Mouse (Mus musculus) hindbrain, embryonic 12.5 days (tissue): ENCODE measurements around the gene Cox7a1. TPM values are rescaled to one million over a fixed set of nuclear protein-coding genes. Genes with fewer than 3 reads are reported as not detected.
"Not testable (repeated sequence)": the region's sequence is repeated elsewhere in the genome, so short reads cannot be mapped to it uniquely, and the experiment has no call there.

Source experiments
- ATAC-seq: fragments of 200-750 bp; cut with Nextera tagmentation; 2 replicates; pipeline ENCODE4 v1.8.0; 2017; ENCODE audit warnings: moderate TSS enrichment; ENCODE audit not compliant: low FRiP score
- H3K27ac ChIP-seq: fragments of 300-500 bp; sonication (generic); 2 replicates; pipeline ENCODE4 v1.5.1; 2016; ENCODE audit warnings: mild to moderate bottlenecking
- H3K27me3 ChIP-seq: fragments of 300-500 bp; sonication (generic); 2 replicates; pipeline ENCODE4 v1.6.1; 2016; ENCODE audit warnings: mild to moderate bottlenecking
- H3K36me3 ChIP-seq: fragments of 300-500 bp; sonication (generic); 2 replicates; pipeline ENCODE4 v1.6.1; 2016; ENCODE audit warnings: mild to moderate bottlenecking
- H3K4me1 ChIP-seq: fragments of 300-500 bp; sonication (generic); 2 replicates; pipeline ENCODE4 v1.6.1; 2016
- H3K4me2 ChIP-seq: fragments of 300-500 bp; sonication (generic); replicated peaks from 2 replicates; pipeline ENCODE4 v1.6.1; 2016; ENCODE audit warnings: mild to moderate bottlenecking
- H3K4me3 ChIP-seq: fragments of 300-500 bp; sonication (generic); 2 replicates; pipeline ENCODE4 v1.5.1; 2016; ENCODE audit warnings: mild to moderate bottlenecking
- H3K9ac ChIP-seq: fragments of 300-500 bp; sonication (generic); 2 replicates; pipeline ENCODE4 v1.6.1; 2016; ENCODE audit warnings: mild to moderate bottlenecking, moderate library complexity
- H3K9me3 ChIP-seq: fragments of 300-500 bp; sonication (generic); replicated peaks from 2 replicates; pipeline ENCODE4 v1.6.1; 2016; ENCODE audit warnings: mild to moderate bottlenecking
- WGBS: fragments of 180-500 bp; shearing (Covaris S2); methylation state at CpG from one replicate; pipeline ENCODE4 v1.1.7; 2016; 5-methylcytosine and 5-hydroxymethylcytosine counted together
- polyA plus RNA-seq: library from polyadenylated mRNA; unstranded; fragments of >200 nt; fragmentation: Nextera tagmentation; extraction: Ambion mirVana; gene quantifications from 2 replicates; pipeline ENCODE4 v1.2.1, GENCODE M21; 2016

Cox7a1 gene
- polyA plus RNA-seq, 1 experiment from 2014 or later = 3.5 TPM

DNA sequence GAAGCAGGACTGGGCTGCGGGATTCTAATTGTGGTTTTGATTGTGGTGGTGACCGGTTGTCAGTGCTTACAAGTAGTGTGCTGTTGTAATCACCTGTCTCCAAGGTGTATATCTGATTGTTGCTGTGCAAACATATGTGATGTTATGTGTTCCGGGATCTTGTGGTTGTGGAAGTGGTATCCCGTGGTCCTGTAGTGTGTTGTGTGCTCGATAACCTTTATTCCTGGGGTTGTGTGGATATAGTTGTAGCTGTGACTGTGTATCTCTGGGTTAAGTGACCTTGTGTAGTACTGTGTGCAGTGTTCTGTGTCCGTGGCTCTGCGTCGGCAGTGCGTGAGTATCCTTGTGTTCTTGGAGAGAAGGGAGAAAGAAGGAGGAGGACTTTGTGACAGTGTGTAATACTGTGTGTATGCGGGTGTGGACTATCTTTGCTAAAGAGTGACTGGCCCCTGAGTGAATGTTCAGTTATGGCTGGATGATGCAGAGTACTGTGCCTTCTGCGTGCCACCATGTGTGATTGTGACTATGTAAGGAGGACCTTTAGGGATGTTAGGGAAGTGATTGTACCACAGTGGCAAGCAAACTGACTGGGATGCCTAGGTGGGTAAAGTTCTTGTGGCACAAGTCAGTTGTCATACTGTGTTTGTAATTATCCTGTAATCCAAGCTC is 13.5 kb upstream of the Cox7a1 start:
- peaks cover 21% of the 10 kb centered on the region for H3K36me3 ChIP-seq
- H3K27ac ChIP-seq = peak overlapping the region; percentile 95; the same call in 1 of the 2 replicates
- ATAC-seq = peak; percentile 47; the same call in 1 of the 2 replicates
- 27% methylated on average over 11 of the region's 11 CpGs for WGBS
- peak overlapping the region; percentile 85 for H3K9ac ChIP-seq
- H3K9me3 ChIP-seq = peaks cover 15% of the 10 kb centered on the region
- no peaks in the 10 kb centered on the region for H3K27me3 ChIP-seq
- peak overlapping the region; percentile 59 for H3K4me2 ChIP-seq
- peaks cover 13% of the 10 kb centered on the region for H3K4me1 ChIP-seq
- H3K4me3 ChIP-seq = peak overlapping the region; percentile 69

- no peak for ATAC-seq
- 84% methylated on average over 12 of the region's 12 CpGs for WGBS
- Histone ChIP-seq H3K36me3 (peaks cover 25% of the 10 kb centered on the region), H3K9ac (no peak overlapping the region), H3K9me3 (no peaks in the 10 kb centered on the region), H3K27me3 (no peaks in the 10 kb centered on the region), H3K4me2 (no peak overlapping the region), H3K4me3 (no peak overlapping the region), H3K4me1 (no peaks in the 10 kb centered on the region), H3K27ac (no peak overlapping the region)
These were observed 7.5 kb upstream of the Cox7a1 start for GRCm38 (mm10) chr7:30176474-30176873.

DNA sequence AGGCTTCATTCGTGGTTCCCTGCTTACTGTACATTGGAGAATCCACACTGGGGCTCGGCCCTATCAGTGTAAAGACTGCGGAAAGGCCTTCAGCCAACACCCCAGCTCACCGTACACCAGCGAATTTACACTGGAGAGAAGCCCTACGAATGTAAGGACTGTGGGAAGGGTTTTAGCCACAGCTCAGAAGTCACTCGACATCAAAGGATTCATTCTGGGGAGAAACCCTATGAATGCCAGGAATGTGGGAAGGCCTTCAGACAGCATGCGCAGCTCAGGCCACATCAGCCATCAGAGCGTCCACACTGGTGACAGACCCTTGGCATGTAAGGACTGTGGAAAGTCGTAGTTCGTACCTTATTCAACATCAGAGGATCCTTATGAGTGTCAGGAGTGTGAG is 5.7 kb upstream of the Cox7a1 start:
- 88% methylated on average over 11 of the region's 11 CpGs for WGBS
- H3K27me3 ChIP-seq = no peaks in the 10 kb centered on the region
- ATAC-seq = no peak
- H3K4me3 ChIP-seq = no peak overlapping the region
- H3K4me1 ChIP-seq = no peaks in the 10 kb centered on the region
- peaks cover 25% of the 10 kb centered on the region for H3K36me3 ChIP-seq
- no peaks in the 10 kb centered on the region for H3K9me3 ChIP-seq
- no peak overlapping the region for H3K9ac ChIP-seq
- H3K4me2 ChIP-seq = no peak overlapping the region
- H3K27ac ChIP-seq = no peak overlapping the region

- H3K27ac ChIP-seq = no peak overlapping the region
- no peak overlapping the region for H3K4me2 ChIP-seq
- no peaks in the 10 kb centered on the region for H3K27me3 ChIP-seq
- 6% methylated on average over 4 of the region's 4 CpGs for WGBS
- no peak overlapping the region for H3K4me3 ChIP-seq
- peak; percentile 32; the same call in 1 of the 2 replicates for ATAC-seq
- no peaks in the 10 kb centered on the region for H3K9me3 ChIP-seq
- H3K4me1 ChIP-seq = peaks cover 8% of the 10 kb centered on the region
- H3K9ac ChIP-seq = no peak overlapping the region
- H3K36me3 ChIP-seq = peaks cover 32% of the 10 kb centered on the region
These were observed 2.6 kb upstream of the Cox7a1 start for GRCm38 (mm10) chr7:30181308-30181707.

DNA sequence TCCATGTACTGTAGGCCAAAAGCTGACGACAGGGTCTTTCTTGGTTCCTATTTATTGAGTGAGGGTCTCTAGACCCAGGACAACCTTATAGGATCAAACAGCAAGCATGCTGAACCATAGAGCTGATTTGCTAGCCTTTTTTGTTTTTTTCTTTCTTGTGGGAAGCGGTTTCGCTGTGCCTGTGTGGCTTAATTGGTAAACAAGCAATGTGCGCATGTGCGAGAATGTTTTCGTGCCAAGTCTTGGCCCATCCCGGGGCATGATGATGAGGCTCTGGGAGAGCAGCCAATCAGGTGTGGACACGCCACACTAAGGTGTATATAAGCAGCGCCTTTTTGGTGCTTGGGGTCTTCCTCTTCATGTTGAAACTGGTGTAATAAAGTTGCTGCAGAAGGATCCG is 2.0 kb upstream of the Cox7a1 start:
- not testable (repeated sequence) for H3K4me1 ChIP-seq, H3K27ac ChIP-seq, H3K4me3 ChIP-seq, H3K9ac ChIP-seq, H3K9me3 ChIP-seq, ATAC-seq, H3K4me2 ChIP-seq, H3K27me3 ChIP-seq
- peaks cover 32% of the 10 kb centered on the region for H3K36me3 ChIP-seq
- WGBS = 89% methylated on average over 10 of the region's 10 CpGs

DNA sequence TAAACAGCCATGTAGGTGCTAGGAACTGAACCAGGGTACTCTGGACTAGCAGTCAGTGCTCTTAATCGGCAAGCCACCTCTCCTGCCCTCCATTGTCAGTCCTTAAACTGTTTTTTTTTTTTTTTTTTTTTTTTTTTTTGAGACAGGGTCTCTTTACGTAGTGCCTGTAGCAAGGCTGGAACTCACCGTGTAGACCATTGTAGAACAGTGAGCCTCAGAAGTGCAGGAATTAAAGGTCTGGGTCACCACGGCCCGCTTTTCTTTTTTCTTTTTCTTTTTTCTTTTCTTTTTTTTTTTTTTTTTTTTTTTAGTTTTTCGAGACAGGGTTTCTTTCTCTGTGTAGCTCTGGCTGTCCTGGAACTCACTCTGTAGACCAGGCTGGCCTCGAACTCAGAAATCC is 755 bp upstream of the Cox7a1 start:
- not testable (repeated sequence) for ATAC-seq, H3K4me2 ChIP-seq, H3K4me1 ChIP-seq, H3K27ac ChIP-seq, H3K4me3 ChIP-seq, H3K9ac ChIP-seq, H3K27me3 ChIP-seq, H3K9me3 ChIP-seq
- WGBS = 78% methylated on average over 6 of the region's 7 CpGs
- H3K36me3 ChIP-seq = peaks cover 35% of the 10 kb centered on the region

- no peak overlapping the region for H3K9ac ChIP-seq
- H3K9me3 ChIP-seq = no peaks in the 10 kb centered on the region
- peaks cover 8% of the 10 kb centered on the region for H3K4me1 ChIP-seq
- H3K27ac ChIP-seq = no peak overlapping the region
- no peak overlapping the region for H3K4me2 ChIP-seq
- no peak overlapping the region for H3K4me3 ChIP-seq
- no peak for ATAC-seq
- 72% methylated on average over 13 of the region's 13 CpGs for WGBS
- H3K36me3 ChIP-seq = peaks cover 39% of the 10 kb centered on the region
- no peaks in the 10 kb centered on the region for H3K27me3 ChIP-seq
These were observed 851 bp downstream of the Cox7a1 start for GRCm38 (mm10) chr7:30184641-30185348.

- no peak overlapping the region for H3K9ac ChIP-seq
- no peak for ATAC-seq
- peaks cover 19% of the 10 kb centered on the region for H3K4me1 ChIP-seq
- 86% methylated on average over 12 of the region's 12 CpGs for WGBS
- H3K4me2 ChIP-seq = no peak overlapping the region
- no peak overlapping the region for H3K4me3 ChIP-seq
- no peaks in the 10 kb centered on the region for H3K27me3 ChIP-seq
- no peak overlapping the region for H3K27ac ChIP-seq
- peaks cover 64% of the 10 kb centered on the region for H3K36me3 ChIP-seq
- no peaks in the 10 kb centered on the region for H3K9me3 ChIP-seq
These were observed 4.6 kb downstream of the Cox7a1 start for GRCm38 (mm10) chr7:30188344-30189115.

DNA sequence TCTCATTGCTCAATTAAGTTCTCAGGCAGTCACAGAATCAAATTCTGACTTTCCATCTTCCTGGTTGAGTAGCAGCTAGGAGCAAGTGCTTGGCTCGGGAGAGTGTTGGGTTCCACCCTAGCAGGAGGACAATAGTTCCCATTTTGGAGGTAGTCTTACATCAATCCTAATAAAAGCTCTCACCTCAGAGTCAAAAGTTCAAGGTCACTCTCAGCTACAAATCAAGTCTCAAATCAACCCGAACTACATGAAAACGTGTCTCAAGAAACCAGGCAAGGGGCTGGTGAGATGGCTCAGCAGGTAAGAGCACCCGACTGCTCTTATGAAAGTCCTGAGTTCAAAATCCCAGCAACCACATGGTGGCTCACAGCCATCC is 5.2 kb downstream of the Cox7a1 start:
- H3K27me3 ChIP-seq = no peaks in the 10 kb centered on the region
- H3K9me3 ChIP-seq = no peaks in the 10 kb centered on the region

GRCm38 (mm10) chr7:30192088-30192487 is 8.1 kb downstream of the Cox7a1 start:
- H3K9me3 ChIP-seq = no peaks in the 10 kb centered on the region
- ATAC-seq = no peak
- 89% methylated on average over 12 of the region's 12 CpGs for WGBS
- no peak overlapping the region for H3K4me2 ChIP-seq
- peaks cover 48% of the 10 kb centered on the region for H3K36me3 ChIP-seq
- H3K27me3 ChIP-seq = no peaks in the 10 kb centered on the region
- H3K27ac ChIP-seq = no peak overlapping the region
- no peak overlapping the region for H3K4me3 ChIP-seq
- H3K9ac ChIP-seq = no peak overlapping the region
- H3K4me1 ChIP-seq = peaks cover 13% of the 10 kb centered on the region

More for the DNA sequence above, 5.2 kb downstream of the Cox7a1 start:
- Histone ChIP-seq H3K4me1 (peaks cover 16% of the 10 kb centered on the region), H3K4me3 (no peak overlapping the region), H3K4me2 (no peak overlapping the region), H3K27ac (no peak overlapping the region), H3K36me3 (peaks cover 64% of the 10 kb centered on the region), H3K9ac (no peak overlapping the region)
- WGBS = 87% methylated on average over 4 of the region's 4 CpGs
- no peak for ATAC-seq

DNA sequence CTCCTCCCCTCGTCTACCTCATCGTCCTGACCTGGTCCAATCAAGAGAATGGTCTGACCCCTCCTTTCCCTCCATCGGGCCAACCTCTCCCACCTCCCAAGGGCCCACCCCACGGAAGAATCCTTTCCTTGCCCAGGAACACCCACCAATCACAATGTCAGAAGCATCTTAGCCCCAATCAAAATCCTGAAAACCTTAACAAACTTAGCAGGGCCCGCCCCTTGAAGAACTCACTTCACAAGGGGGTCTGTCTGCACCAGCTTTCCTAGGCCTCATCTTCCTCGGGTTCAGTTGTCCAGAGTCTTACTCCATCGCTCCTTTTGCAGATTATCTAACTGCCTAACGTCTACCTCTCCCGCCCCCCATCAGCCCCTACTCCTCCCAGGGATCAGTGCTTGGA is 9.1 kb downstream of the Cox7a1 start:
- Histone ChIP-seq H3K9ac (peak overlapping the region; percentile 70), H3K4me1 (peaks cover 13% of the 10 kb centered on the region), H3K9me3 (no peaks in the 10 kb centered on the region), H3K4me2 (peak overlapping the region; percentile 67), H3K27me3 (no peaks in the 10 kb centered on the region), H3K27ac (peak overlapping the region; percentile 56; the same call in 1 of the 2 replicates), H3K4me3 (peak overlapping the region; percentile 53), H3K36me3 (peaks cover 39% of the 10 kb centered on the region)
- no peak for ATAC-seq
- 19% methylated on average over 9 of the region's 9 CpGs for WGBS

DNA sequence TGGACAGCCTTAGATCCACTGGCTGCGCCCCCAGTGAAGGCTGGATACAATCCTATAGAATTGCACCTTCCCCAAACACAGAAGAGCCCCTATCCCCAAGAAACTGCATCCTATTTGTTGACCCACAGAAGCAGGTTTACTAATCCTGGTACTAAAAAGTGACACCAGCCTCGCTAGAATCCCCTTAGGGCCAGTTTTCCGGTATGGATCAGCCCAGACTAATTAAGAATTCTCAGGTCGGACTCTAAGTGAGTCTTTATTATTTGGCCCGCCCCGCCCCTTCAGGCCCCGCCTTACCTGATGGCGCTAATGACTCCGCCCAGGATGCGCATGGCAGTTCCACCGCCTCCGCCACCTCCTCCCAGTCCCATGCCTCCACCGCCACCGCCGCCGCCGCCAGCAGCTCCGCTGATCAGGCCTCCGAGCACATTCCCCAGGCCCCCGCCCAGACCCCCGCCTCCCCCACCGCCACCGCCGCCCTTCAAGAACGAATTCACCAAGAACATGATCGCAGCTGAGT is 9.7 kb downstream of the Cox7a1 start:
- H3K4me1 ChIP-seq = peaks cover 13% of the 10 kb centered on the region
- H3K36me3 ChIP-seq = peaks cover 32% of the 10 kb centered on the region
- under 1% methylated on average over 20 of the region's 26 CpGs for WGBS
- peak overlapping the region; percentile 53 for H3K4me3 ChIP-seq
- peak; percentile 53 for ATAC-seq
- H3K27ac ChIP-seq = peak overlapping the region; percentile 56
- H3K27me3 ChIP-seq = no peaks in the 10 kb centered on the region
- peak overlapping the region; percentile 70 for H3K9ac ChIP-seq
- no peaks in the 10 kb centered on the region for H3K9me3 ChIP-seq
- peak overlapping the region; percentile 67 for H3K4me2 ChIP-seq
